Mouse (Mus musculus) forebrain, postnatal 0 days (tissue): ENCODE results near the gene Cdc42bpb. TPM values are rescaled to one million over a fixed set of nuclear protein-coding genes. Genes with fewer than 3 reads are reported as not detected.

ENCODE experiments used
- ATAC-seq: fragments of 200-750 bp; cut with Nextera tagmentation; 2 replicates; pipeline ENCODE4 v1.8.0; 2017; ENCODE audit warnings: mild to moderate bottlenecking, moderate library complexity
- DNase-seq: peaks from one replicate; pipeline ENCODE4 v3.0.0-alpha.2; 2015
- H3K27ac ChIP-seq: fragments of 300-500 bp; sonication (generic); 2 replicates; pipeline ENCODE4 v1.5.1; 2014; ENCODE audit warnings: low read depth, mild to moderate bottlenecking, antibody characterized with exemption, low read length, moderate library complexity, mixed read lengths
- H3K27me3 ChIP-seq: fragments of 300-500 bp; sonication (generic); 2 replicates; pipeline ENCODE4 v1.6.1; 2014; ENCODE audit warnings: mild to moderate bottlenecking, low read length, mixed read lengths; ENCODE audit not compliant: insufficient read depth
- H3K36me3 ChIP-seq: fragments of 300-500 bp; sonication (generic); 2 replicates; pipeline ENCODE4 v1.6.1; 2014; ENCODE audit warnings: mild to moderate bottlenecking, moderate library complexity; ENCODE audit not compliant: insufficient read depth
- H3K4me1 ChIP-seq: fragments of 300-500 bp; sonication (generic); 2 replicates; pipeline ENCODE4 v1.6.1; 2014; ENCODE audit warnings: antibody characterized with exemption; ENCODE audit not compliant: insufficient read depth
- H3K4me2 ChIP-seq: fragments of 300-500 bp; sonication (generic); 2 replicates; pipeline ENCODE4 v1.6.1; 2014; ENCODE audit warnings: low read depth, mild to moderate bottlenecking, moderate library complexity
- H3K4me3 ChIP-seq: fragments of 300-500 bp; sonication (generic); 2 replicates; pipeline ENCODE4 v1.5.1; 2014; ENCODE audit warnings: low read depth, low read length, mixed read lengths
- H3K9ac ChIP-seq: fragments of 300-500 bp; sonication (generic); 2 replicates; pipeline ENCODE4 v1.6.1; 2014; ENCODE audit warnings: mild to moderate bottlenecking
- H3K9me3 ChIP-seq: fragments of 300-500 bp; sonication (generic); 2 replicates; pipeline ENCODE4 v1.6.1; 2016; ENCODE audit warnings: low read length
- CTCF ChIP-seq: sonication (generic); IDR thresholded peaks from 2 replicates; pipeline ENCODE4 v1.5.1; 2016; ENCODE audit warnings: antibody characterized with exemption, control low read depth, low read depth
- whole genome bisulfite sequencing: fragments of 180-500 bp; shearing (Covaris S2); extraction: QIAGEN DNeasy Blood & Tissue Kit; methylation state at CpG from one replicate; pipeline ENCODE4 v1.1.7; 2014; 5-methylcytosine and 5-hydroxymethylcytosine counted together
- polyA plus RNA-seq: library from polyadenylated mRNA; unstranded; fragments of >200 nt; fragmentation: Nextera tagmentation; extraction: Ambion mirVana; gene quantifications from 2 replicates; pipeline ENCODE4 v1.2.1, GENCODE M21; 2015
- total RNA-seq: library from RNA; depleted of rRNA; stranded (reverse); fragments of >200 nt; gene quantifications from 2 replicates; pipeline ENCODE4 v1.2.3, GENCODE M21; 2014

Gene Cdc42bpb
- total and polyA plus RNA-seq, 2 experiments from 2014 or later, result 31.1 to 139 TPM

DNA sequence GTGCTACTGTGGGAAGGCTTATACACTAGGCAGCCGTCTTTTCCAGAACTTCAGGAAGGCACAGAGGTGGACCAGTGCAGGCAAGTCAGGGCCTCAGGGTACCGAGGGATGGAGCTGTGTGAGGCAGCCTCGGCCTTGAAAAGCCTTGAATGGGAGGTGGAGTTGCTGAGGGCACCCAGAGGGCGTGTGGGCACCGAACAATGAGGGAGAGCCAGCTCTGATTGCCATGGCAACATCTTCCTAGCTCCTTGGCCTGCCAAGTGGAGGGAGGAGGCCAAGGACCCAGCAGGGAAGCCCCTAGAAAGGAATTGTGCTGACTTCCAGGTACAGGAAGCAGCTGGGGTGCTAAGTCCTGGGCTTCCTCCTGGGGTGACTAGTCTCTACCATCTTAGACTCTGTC lies 32.1 kb upstream of the Cdc42bpb start:
- TF ChIP-seq CTCF, result no peak
- ATAC-seq (peak; percentile 64), DNase-seq (peak; percentile 57)
- Histone ChIP-seq H3K4me3 (no peak overlapping the region), H3K27ac (no peak overlapping the region), H3K4me1 (no peaks in the 10 kb centered on the region), H3K4me2 (no peak overlapping the region), H3K9ac (no peak overlapping the region), H3K36me3 (no peaks in the 10 kb centered on the region), H3K9me3 (no peaks in the 10 kb centered on the region), H3K27me3 (peaks cover 6% of the 10 kb centered on the region; the same call in 1 of the 2 replicates)
- WGBS, result 6% methylated on average over 5 of the region's 5 CpGs

DNA sequence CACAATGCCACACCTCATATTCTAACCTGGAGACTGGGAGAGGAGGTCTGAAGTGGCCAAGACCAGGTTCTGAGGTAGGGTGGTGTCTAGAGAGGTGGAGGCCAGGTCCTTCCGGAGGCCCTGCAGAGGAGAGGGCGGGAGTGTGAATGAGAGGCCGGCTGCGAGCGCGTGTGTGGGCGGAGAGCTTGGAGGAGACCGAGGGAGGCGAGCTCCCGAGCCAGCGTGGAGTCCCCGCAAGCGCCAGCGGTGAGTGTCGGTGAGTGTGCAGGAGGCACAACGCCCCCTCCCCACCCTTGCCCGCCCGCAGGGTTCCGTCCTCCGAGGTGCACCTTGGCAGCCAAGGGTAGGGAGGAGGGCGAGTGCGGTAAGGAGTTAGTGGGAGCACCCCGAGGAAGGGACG lies 29.1 kb upstream of the Cdc42bpb start, which contains the start of gene Lbhd2:
Gene Lbhd2 (plus strand): TSS at position 188 of the 400 bp plus-strand sequence.
- Histone ChIP-seq H3K9me3 (no peaks in the 10 kb centered on the region), H3K36me3 (no peaks in the 10 kb centered on the region), H3K27ac (no peak within 1 kb of the TSS), H3K27me3 (peaks cover 6% of the 10 kb centered on the region; the same call in 1 of the 2 replicates), H3K4me2 (peak within 1 kb of the TSS; percentile 35), H3K4me1 (no peaks in the 10 kb centered on the region), H3K4me3 (no peak within 1 kb of the TSS), H3K9ac (no peak within 1 kb of the TSS)
- ATAC-seq, result no peak
- WGBS, result 3% methylated on average over 24 of the region's 24 CpGs
- DNase-seq, result no peak
- TF ChIP-seq CTCF, result no peak

- DNase-seq, result no peak
- H3K4me3 ChIP-seq, result no peak overlapping the region
- ATAC-seq, result no peak
- WGBS, result 65% methylated on average over 10 of the region's 10 CpGs
- H3K9me3 ChIP-seq, result no peaks in the 10 kb centered on the region
- no peak overlapping the region for H3K9ac ChIP-seq
- no peaks in the 10 kb centered on the region for H3K4me1 ChIP-seq
- TF ChIP-seq CTCF, result no peak
- H3K4me2 ChIP-seq, result no peak overlapping the region
- no peaks in the 10 kb centered on the region for H3K36me3 ChIP-seq
- peaks cover 6% of the 10 kb centered on the region; the same call in 1 of the 2 replicates for H3K27me3 ChIP-seq
- no peak overlapping the region for H3K27ac ChIP-seq
Measured at GRCm38 (mm10) chr12:111404880-111405279, 27.4 kb upstream of the Cdc42bpb start.

DNA sequence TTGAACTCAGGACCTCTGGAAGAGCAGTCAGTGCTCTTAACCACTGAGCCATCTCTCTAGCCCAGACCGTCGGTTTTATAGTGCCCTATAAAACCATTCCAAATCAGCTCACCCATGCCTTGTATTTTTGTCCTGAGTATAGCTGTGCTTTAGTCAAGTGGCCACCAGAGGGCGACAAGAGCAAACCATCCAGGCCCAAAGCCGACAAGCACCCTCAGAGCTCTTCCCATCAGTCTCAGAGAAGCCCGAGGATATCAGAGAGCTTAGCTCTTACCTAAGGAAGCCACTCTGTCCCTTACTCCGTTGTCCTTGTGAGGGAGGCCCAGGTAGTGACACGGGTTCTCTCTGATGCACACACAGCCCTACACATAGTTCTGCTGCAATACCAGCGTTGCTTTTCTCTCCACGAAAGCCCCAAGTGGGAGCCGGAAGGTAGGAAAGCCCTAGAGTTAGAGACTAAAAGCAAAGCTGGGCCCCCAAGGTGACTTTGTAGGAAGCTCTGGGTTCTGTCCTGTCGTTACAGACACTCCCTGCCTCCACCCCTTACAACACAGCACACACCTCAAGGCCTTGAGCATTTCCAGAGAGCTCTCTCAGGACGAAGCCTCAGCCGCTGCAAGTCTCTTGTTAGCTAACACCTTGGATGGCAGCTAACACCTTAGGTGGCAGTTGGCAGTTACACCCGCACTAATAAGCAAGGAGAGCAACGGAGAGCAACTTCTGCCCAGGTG lies 24.1 kb upstream of the Cdc42bpb start:
- peak; percentile 87 for DNase-seq
- 27% methylated on average over 15 of the region's 15 CpGs for WGBS
- Histone ChIP-seq H3K4me2 (no peak overlapping the region), H3K36me3 (no peaks in the 10 kb centered on the region), H3K27me3 (peaks cover 2% of the 10 kb centered on the region; the same call in 1 of the 2 replicates), H3K4me3 (no peak overlapping the region), H3K4me1 (no peaks in the 10 kb centered on the region), H3K9ac (no peak overlapping the region), H3K9me3 (no peaks in the 10 kb centered on the region), H3K27ac (no peak overlapping the region)
- peak; percentile 96 for TF ChIP-seq CTCF
- peak; percentile 85 for ATAC-seq

DNA sequence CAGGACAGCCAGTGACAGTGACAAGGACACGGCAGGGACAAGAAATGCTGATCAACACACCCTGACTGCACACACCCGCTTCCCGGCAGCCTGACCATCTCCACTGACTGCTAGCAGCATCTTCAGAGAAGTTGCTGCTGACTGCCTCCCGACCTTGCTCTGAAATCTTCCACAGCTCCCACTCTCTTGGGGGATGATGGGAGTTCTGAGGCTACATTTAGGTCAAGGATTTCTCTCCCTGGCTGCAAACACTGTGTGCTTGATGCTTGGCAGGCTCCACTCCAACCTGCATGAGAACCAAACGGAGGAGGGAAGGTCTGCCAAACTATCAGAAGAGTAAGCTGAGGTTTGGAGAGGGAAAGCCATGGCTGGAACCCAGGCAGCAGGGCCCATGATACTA lies 19.5 kb upstream of the Cdc42bpb start:
- H3K27me3 ChIP-seq, result no peaks in the 10 kb centered on the region
- DNase-seq, result no peak
- H3K9ac ChIP-seq, result no peak overlapping the region
- H3K9me3 ChIP-seq, result no peaks in the 10 kb centered on the region
- H3K27ac ChIP-seq, result no peak overlapping the region
- no peak for TF ChIP-seq CTCF
- WGBS, result 72% methylated on average over 5 of the region's 5 CpGs
- no peak overlapping the region for H3K4me2 ChIP-seq
- H3K4me3 ChIP-seq, result no peak overlapping the region
- no peaks in the 10 kb centered on the region for H3K36me3 ChIP-seq
- ATAC-seq, result no peak
- H3K4me1 ChIP-seq, result no peaks in the 10 kb centered on the region

GRCm38 (mm10) chr12:111394008-111394407 lies 16.5 kb upstream of the Cdc42bpb start:
- H3K27me3 ChIP-seq, result no peaks in the 10 kb centered on the region
- TF ChIP-seq CTCF, result no peak
- H3K4me3 ChIP-seq, result no peak overlapping the region
- H3K9ac ChIP-seq, result no peak overlapping the region
- no peak overlapping the region for H3K27ac ChIP-seq
- DNase-seq (no peak), ATAC-seq (no peak)
- no peaks in the 10 kb centered on the region for H3K36me3 ChIP-seq
- WGBS, result 84% methylated on average over 6 of the region's 6 CpGs
- no peak overlapping the region for H3K4me2 ChIP-seq
- H3K4me1 ChIP-seq, result no peaks in the 10 kb centered on the region
- no peaks in the 10 kb centered on the region for H3K9me3 ChIP-seq

- TF ChIP-seq CTCF, result no peak
- no peak overlapping the region for H3K4me3 ChIP-seq
- H3K36me3 ChIP-seq, result no peaks in the 10 kb centered on the region
- H3K27me3 ChIP-seq, result no peaks in the 10 kb centered on the region
- 92% methylated on average over 4 of the region's 4 CpGs for WGBS
- H3K9ac ChIP-seq, result no peak overlapping the region
- no peaks in the 10 kb centered on the region for H3K9me3 ChIP-seq
- H3K27ac ChIP-seq, result no peak overlapping the region
- H3K4me1 ChIP-seq, result no peaks in the 10 kb centered on the region; the same call in 1 of the 2 replicates
- DNase-seq (no peak), ATAC-seq (no peak)
- no peak overlapping the region for H3K4me2 ChIP-seq
Measured at GRCm38 (mm10) chr12:111387146-111387545, 9.6 kb upstream of the Cdc42bpb start.
